Mouse (Mus musculus) MEL (cell line): ENCODE results near the gene Pde1a. TPM values are rescaled to one million over a fixed set of nuclear protein-coding genes. Genes with fewer than 3 reads are reported as not detected.

ENCODE experiments used
- DNase-seq: peaks from one replicate; pipeline ENCODE4 v3.0.0; 2011; ENCODE audit warnings: low read depth, low spot score
- H3K27ac ChIP-seq: 2 replicates; pipeline ENCODE4 v1.5.1; 2012; ENCODE audit warnings: low read depth, mild to moderate bottlenecking, control low read depth, low read length, moderate library complexity; ENCODE audit not compliant: control insufficient read depth
- H3K27me3 ChIP-seq, 2 experiments: fragments of 150-350 bp in 1 of 2; sonication (generic) in 1 of 2; 2 replicates each; pipeline ENCODE4 v1.6.1; 2012; ENCODE audit warnings: low read length in 2 of 2, mild to moderate bottlenecking in 2 of 2, improper control_type of control experiment in 1 of 2, moderate library complexity in 1 of 2; ENCODE audit not compliant: insufficient read depth in 2 of 2, control insufficient read depth in 1 of 2
- H3K36me3 ChIP-seq, 2 experiments: 2 replicates each; pipeline ENCODE4 v1.6.1; 2012 to 2014; ENCODE audit warnings: low read length in 2 of 2, improper control_type of control experiment in 1 of 2, inconsistent platforms in 1 of 2, mild to moderate bottlenecking in 1 of 2; ENCODE audit not compliant: insufficient read depth in 2 of 2, control insufficient read depth in 1 of 2
- H3K4me1 ChIP-seq, 2 experiments: fragments of 150-350 bp in 1 of 2; sonication (generic) in 1 of 2; 2 replicates each; pipeline ENCODE4 v1.6.1; 2012; ENCODE audit warnings: low read length in 2 of 2, improper control_type of control experiment in 1 of 2, mild to moderate bottlenecking in 1 of 2; ENCODE audit not compliant: insufficient read depth in 2 of 2, control insufficient read depth in 1 of 2
- H3K4me3 ChIP-seq, 2 experiments: fragments of 150-350 bp in 1 of 2; sonication (generic) in 1 of 2; 2 replicates each; pipeline ENCODE4 v1.5.1; 2012; ENCODE audit warnings: low read depth in 2 of 2, low read length in 2 of 2, mild to moderate bottlenecking in 2 of 2, moderate library complexity in 2 of 2, control low read depth in 1 of 2, improper control_type of control experiment in 1 of 2; ENCODE audit not compliant: control insufficient read depth in 1 of 2, insufficient read depth in 1 of 2
- H3K79me2 ChIP-seq: 2 replicates; pipeline ENCODE4 v1.6.1; 2012; ENCODE audit warnings: mild to moderate bottlenecking, low read length, moderate library complexity; ENCODE audit not compliant: control insufficient read depth, poor library complexity, insufficient read depth
- H3K9ac ChIP-seq: 2 replicates; pipeline ENCODE4 v1.6.1; 2012; ENCODE audit warnings: low read depth, mild to moderate bottlenecking, control low read depth, low read length, moderate library complexity; ENCODE audit not compliant: control insufficient read depth, poor library complexity, severe bottlenecking
- H3K9me3 ChIP-seq: fragments of 150-350 bp; sonication (generic); replicated peaks from 2 replicates; pipeline ENCODE4 v1.6.1; 2012; ENCODE audit warnings: mild to moderate bottlenecking, low read length, improper control_type of control experiment, moderate library complexity; ENCODE audit not compliant: insufficient read depth
- BHLHE40 ChIP-seq: IDR thresholded peaks from 2 replicates; pipeline ENCODE4 v1.6.1; 2012; ENCODE audit warnings: low read depth, mild to moderate bottlenecking, inconsistent platforms, low read length, improper control_type of control experiment, borderline replicate concordance
- CHD2 ChIP-seq: IDR thresholded peaks from 2 replicates; pipeline ENCODE4 v1.6.1; 2011; ENCODE audit warnings: low read length, improper control_type of control experiment
- CTCF ChIP-seq, 3 experiments: IDR thresholded peaks in 2 of 3; conservative IDR thresholded peaks in 1 of 3; 2 replicates each; pipeline ENCODE4 v1.5.1; 2011 to 2012; ENCODE audit warnings: low read length in 3 of 3, low read depth in 2 of 3, mild to moderate bottlenecking in 2 of 3, improper control_type of control experiment in 1 of 3, inconsistent platforms in 1 of 3, mixed read lengths in 1 of 3, moderate library complexity in 1 of 3; ENCODE audit not compliant: control insufficient read depth in 1 of 3, insufficient read depth in 1 of 3, poor library complexity in 1 of 3, severe bottlenecking in 1 of 3
- ELF1 ChIP-seq: IDR thresholded peaks from 2 replicates; pipeline ENCODE4 v1.6.1; 2014; ENCODE audit warnings: low read depth, mild to moderate bottlenecking, inconsistent platforms, low read length, improper control_type of control experiment, moderate library complexity
- ETS1 ChIP-seq: IDR thresholded peaks from 2 replicates; pipeline ENCODE4 v1.6.1; 2012; ENCODE audit warnings: low read depth, mild to moderate bottlenecking, inconsistent platforms, low read length, improper control_type of control experiment, moderate library complexity
- JUND ChIP-seq: IDR thresholded peaks from 2 replicates; pipeline ENCODE4 v1.6.1; 2011; ENCODE audit warnings: low read depth, mild to moderate bottlenecking, improper control_type of control experiment, low read length
- KAT2A ChIP-seq: conservative IDR thresholded peaks from 2 replicates; pipeline ENCODE4 v1.6.1; 2012; ENCODE audit warnings: low read depth, low read length, improper control_type of control experiment, inconsistent platforms
- MAFK ChIP-seq: IDR thresholded peaks from 2 replicates; pipeline ENCODE4 v1.6.1; 2011; ENCODE audit warnings: low read depth, mild to moderate bottlenecking, low read length, improper control_type of control experiment, borderline replicate concordance
- MAX ChIP-seq: IDR thresholded peaks from 2 replicates; pipeline ENCODE4 v1.6.1; 2011; ENCODE audit warnings: low read length, improper control_type of control experiment
- MEF2A ChIP-seq: IDR thresholded peaks from 2 replicates; pipeline ENCODE4 v1.6.1; 2014; ENCODE audit warnings: low read depth, mild to moderate bottlenecking, inconsistent platforms, low read length, improper control_type of control experiment; ENCODE audit not compliant: poor library complexity, insufficient replicate concordance, severe bottlenecking; ENCODE audit errors: extremely low read depth
- MYB ChIP-seq: IDR thresholded peaks from 2 replicates; pipeline ENCODE4 v1.6.1; 2011; ENCODE audit warnings: mild to moderate bottlenecking, low read depth, low read length, improper control_type of control experiment
- NRF1 ChIP-seq: IDR thresholded peaks from 2 replicates; pipeline ENCODE4 v1.6.1; 2014; ENCODE audit warnings: low read depth, mild to moderate bottlenecking, inconsistent platforms, low read length, improper control_type of control experiment, moderate library complexity; ENCODE audit not compliant: poor library complexity, insufficient read depth, severe bottlenecking
- POLR2AphosphoS2 ChIP-seq: IDR thresholded peaks from 2 replicates; pipeline ENCODE4 v1.6.1; 2011; ENCODE audit warnings: low read length, improper control_type of control experiment
- POLR2AphosphoS5 ChIP-seq: IDR thresholded peaks from 2 replicates; pipeline ENCODE4 v1.6.1; 2012; ENCODE audit warnings: low read depth, borderline replicate concordance, mild to moderate bottlenecking, inconsistent platforms, low read length, moderate library complexity, mixed read lengths
- RAD21 ChIP-seq: IDR thresholded peaks from 2 replicates; pipeline ENCODE4 v1.6.1; 2011; ENCODE audit warnings: mild to moderate bottlenecking, low read depth, low read length, improper control_type of control experiment
- SIN3A ChIP-seq: IDR thresholded peaks from 2 replicates; pipeline ENCODE4 v1.6.1; 2012; ENCODE audit warnings: low read length, improper control_type of control experiment, inconsistent platforms
- TBP ChIP-seq: IDR thresholded peaks from 2 replicates; pipeline ENCODE4 v1.8.0; 2011; ENCODE audit warnings: low read depth, low read length, improper control_type of control experiment
- TCF12 ChIP-seq: IDR thresholded peaks from 2 replicates; pipeline ENCODE4 v1.6.1; 2014; ENCODE audit warnings: low read depth, mild to moderate bottlenecking, inconsistent platforms, low read length, improper control_type of control experiment, moderate library complexity
- USF1 ChIP-seq: IDR thresholded peaks from 2 replicates; pipeline ENCODE4 v1.6.1; 2014; ENCODE audit warnings: low read depth, mild to moderate bottlenecking, inconsistent platforms, low read length, improper control_type of control experiment, moderate library complexity
- USF2 ChIP-seq, 2 experiments: IDR thresholded peaks; 2 replicates each; pipeline ENCODE4 v1.6.1; 2011 to 2012; ENCODE audit warnings: improper control_type of control experiment in 2 of 2, low read length in 2 of 2, borderline replicate concordance in 1 of 2, inconsistent platforms in 1 of 2, low read depth in 1 of 2, mild to moderate bottlenecking in 1 of 2; ENCODE audit not compliant: insufficient read depth in 1 of 2
- ZC3H11A ChIP-seq: IDR thresholded peaks from 2 replicates; pipeline ENCODE4 v1.6.1; 2012; ENCODE audit warnings: low read depth, mild to moderate bottlenecking, inconsistent platforms, low read length, improper control_type of control experiment
- ZMIZ1 ChIP-seq: IDR thresholded peaks from 2 replicates; pipeline ENCODE4 v1.6.1; 2012; ENCODE audit warnings: low read depth, mild to moderate bottlenecking, inconsistent platforms, low read length, improper control_type of control experiment, moderate library complexity
- polyA plus RNA-seq, 2 experiments: library from polyadenylated mRNA; stranded (reverse) in 1 of 2; unstranded in 1 of 2; fragments of >175 nt in 1 of 2; fragments of >200 nt in 1 of 2; gene quantifications; 2 replicates each; pipeline versions ENCODE4 v1.2.1 to v1.2.4; 2012; ENCODE audit warnings: low replicate concordance in 2 of 2, low read depth in 1 of 2; ENCODE audit not compliant: insufficient read length in 2 of 2, insufficient read depth in 1 of 2, missing spikeins in 1 of 2
- total RNA-seq: library from RNA; depleted of rRNA; stranded (reverse); fragments of 300-350 nt; gene quantifications from 2 replicates; pipeline ENCODE4 v1.2.3, GENCODE M21; 2012

Gene Pde1a
- total and polyA plus RNA-seq, 3 experiments, result not detected

DNA sequence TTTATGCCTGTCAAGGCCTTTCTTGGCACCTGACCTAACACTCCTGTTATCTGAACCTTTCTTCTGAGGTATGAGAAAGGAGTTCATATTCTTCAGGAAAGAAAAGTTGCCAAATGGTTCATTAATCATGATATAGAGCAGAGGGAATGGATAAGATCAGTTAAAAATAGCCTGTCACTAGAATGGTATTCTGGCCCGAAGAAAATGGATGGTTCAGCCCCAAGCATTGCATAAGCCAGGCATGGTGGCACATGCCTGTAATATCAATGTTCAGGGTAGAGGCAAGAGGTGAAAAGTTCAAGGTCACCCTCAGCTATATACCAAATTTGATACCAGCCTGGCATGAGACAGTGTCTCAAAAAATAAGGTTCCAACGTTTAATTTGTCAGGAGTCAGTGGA, 336.1 kb downstream of the Pde1a start:
- Histone ChIP-seq H3K4me3 (no peak overlapping the region), H3K27me3 (peaks cover 3% of the 10 kb centered on the region in 2 experiments), H3K79me2 (no peaks in the 10 kb centered on the region), H3K27ac (no peak overlapping the region), H3K36me3 (no peaks in the 10 kb centered on the region), H3K4me1 (no peaks in the 10 kb centered on the region), H3K9ac (no peak overlapping the region), H3K9me3 (no peaks in the 10 kb centered on the region)
- DNase-seq, result no peak
- TF ChIP-seq ZC3H11A, result no peak
- TF ChIP-seq TCF12, result no peak
- no peak for TF ChIP-seq SIN3A
- no peak for TF ChIP-seq BHLHE40
- no peak for TF ChIP-seq NRF1
- TF ChIP-seq MEF2A, result no peak
- no peak for TF ChIP-seq CTCF (IDR thresholded peaks at IDR 0.05 in 2 of 3, conservative IDR thresholded peaks at IDR 0.05 in 1 of 3; ENCODE audit: control insufficient read depth in 1 of 3, insufficient read depth in 1 of 3, low read depth in 2 of 3, low read length in 3 of 3, poor library complexity in 1 of 3, severe bottlenecking in 1 of 3)
- no peak for TF ChIP-seq RAD21
- TF ChIP-seq MYB, result no peak
- no peak for TF ChIP-seq ZMIZ1
- TF ChIP-seq ELF1, result no peak

DNA sequence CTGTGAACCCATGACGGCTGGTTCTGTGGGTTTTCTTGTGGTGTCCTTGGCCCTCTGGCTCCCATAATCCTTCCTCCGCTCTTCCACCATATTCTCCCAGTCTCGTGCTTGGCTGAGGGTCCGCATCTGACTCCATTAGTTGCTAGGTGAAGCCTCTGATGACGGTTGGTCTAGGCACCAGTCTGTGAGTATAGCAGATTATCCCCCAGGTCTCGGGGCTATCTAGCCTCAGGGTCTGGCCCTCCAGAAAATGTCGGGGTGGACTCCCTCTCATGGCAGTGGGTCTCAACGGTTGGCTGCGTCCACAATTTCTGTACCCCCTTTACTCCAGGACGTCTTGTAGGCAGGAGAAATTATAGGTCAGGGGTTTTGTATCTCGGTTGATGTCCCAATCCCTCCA, 342.8 kb downstream of the Pde1a start:
- Histone ChIP-seq H3K4me3 (no peak overlapping the region), H3K4me1 (no peaks in the 10 kb centered on the region), H3K36me3 (no peaks in the 10 kb centered on the region), H3K79me2 (no peaks in the 10 kb centered on the region), H3K27me3 (peaks cover 10 to 23% of the 10 kb centered on the region in 2 experiments), H3K9ac (no peak overlapping the region), H3K27ac (no peak overlapping the region), H3K9me3 (no peaks in the 10 kb centered on the region)
- no peak for DNase-seq
- no peak for TF ChIP-seq ETS1
- TF ChIP-seq ZC3H11A, result no peak
- no peak for TF ChIP-seq BHLHE40
- no peak for TF ChIP-seq POLR2AphosphoS2
- no peak for TF ChIP-seq POLR2AphosphoS5
- no peak for TF ChIP-seq CHD2
- no peak for TF ChIP-seq ZMIZ1
- no peak for TF ChIP-seq MEF2A
- TF ChIP-seq SIN3A, result no peak
- TF ChIP-seq ELF1, result no peak
- no peak for TF ChIP-seq USF1
- no peak for TF ChIP-seq JUND
- TF ChIP-seq KAT2A, result no peak
- no peak for TF ChIP-seq TCF12
- TF ChIP-seq USF2 (IDR thresholded peaks at IDR 0.05; ENCODE audit: borderline replicate concordance in 1 of 2, insufficient read depth in 1 of 2, low read depth in 1 of 2, low read length in 2 of 2), result no peak
- TF ChIP-seq TBP, result no peak
- TF ChIP-seq NRF1, result no peak
- TF ChIP-seq MAX, result no peak
- TF ChIP-seq MAFK, result no peak
